Mouse (Mus musculus) adrenal gland, adult 2 months (tissue): ENCODE measurements at regions not wholly inside any gene's neighbourhood (a gene's known extent, or its start where the extent isn't known, plus 50 kb on each side); places are given as distances from the start of the nearest gene placed in this dataset.

Experiments
- DNase-seq: peaks from one replicate; pipeline ENCODE4 v3.0.0; 2021

DNA sequence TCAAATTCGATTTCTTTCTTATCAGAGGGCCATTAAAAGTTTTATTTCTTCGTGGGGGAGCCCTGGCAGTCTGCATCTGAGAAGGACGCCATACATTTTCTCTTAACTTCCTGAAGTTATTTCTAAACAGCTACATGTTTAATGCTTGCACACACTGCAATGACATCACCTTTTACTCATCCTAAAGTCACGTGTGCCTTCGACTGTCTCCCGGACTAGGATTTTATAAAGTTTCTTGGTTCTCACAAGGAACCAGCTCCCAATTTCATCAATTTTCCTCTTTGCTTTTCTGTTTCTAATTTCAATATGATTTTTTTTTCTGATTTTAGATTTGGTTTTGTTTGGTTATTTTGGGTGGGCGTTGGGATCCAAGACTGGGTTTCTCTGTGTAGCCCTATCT is 73.8 kb upstream of the Lrig3 start:
- DNase-seq = no peak

GRCm38 (mm10) chr10:125895744-125896482 is 70.1 kb upstream of the Lrig3 start:
- no peak for DNase-seq

DNA sequence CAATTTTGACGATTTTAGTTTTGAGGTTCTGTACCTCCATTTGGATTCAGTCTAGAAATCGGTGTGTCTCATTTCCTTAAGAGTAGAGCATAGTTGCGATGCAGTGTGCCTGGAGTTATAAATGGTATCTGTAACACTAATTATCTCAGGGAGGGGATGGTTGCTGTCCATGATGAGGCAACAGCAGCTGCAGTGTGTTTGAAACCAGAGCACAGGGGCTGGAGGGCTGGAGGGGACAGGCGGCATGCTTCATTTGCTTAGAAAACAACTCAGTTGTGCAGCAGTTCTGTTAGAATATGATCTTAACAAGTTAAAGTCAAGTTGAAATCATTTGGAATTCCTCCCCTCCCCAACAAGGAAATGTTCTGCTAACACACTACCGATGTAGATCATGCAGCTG is 69.3 kb upstream of the Lrig3 start:
- DNase-seq = no peak

DNA sequence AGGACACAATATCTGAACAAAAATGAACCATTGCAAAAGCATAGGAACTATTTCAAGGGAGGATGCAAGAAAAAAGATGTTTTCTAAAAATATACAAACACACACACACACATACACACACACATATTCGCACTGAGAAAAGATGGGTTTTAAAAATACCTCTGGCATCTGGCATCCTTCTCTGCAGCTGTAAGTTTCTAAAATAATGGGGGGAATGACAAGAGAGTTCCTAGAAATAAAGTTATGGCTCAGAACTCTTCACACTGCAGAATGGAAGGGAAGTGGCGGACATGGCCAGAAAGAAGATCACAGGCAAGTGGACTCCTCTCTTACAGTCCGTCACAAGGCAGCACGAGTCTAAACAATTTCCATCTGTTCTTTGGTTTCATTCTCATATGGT is 66.5 kb upstream of the Lrig3 start:
- DNase-seq = no peak

DNA sequence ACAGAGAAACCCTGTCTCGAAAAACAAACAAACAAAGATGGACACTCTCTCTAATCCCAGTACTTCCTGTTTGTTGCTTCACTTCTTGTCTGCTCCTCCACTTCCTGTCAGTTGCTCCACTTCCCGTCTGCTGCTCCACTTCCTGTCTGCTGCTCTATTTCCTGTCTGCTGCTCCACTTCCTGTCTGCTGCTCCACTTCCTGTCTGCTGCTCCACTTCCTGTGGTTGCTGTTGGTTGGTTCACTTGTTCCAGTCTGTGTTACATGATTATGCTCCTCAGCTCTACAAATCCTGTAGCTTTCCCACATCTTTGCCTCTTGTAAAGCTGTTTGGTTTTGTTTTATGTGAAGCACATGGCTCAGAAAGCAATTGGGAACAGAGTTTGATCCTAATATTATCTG is 65.4 kb upstream of the Lrig3 start:
- DNase-seq = no peak

- no peak for DNase-seq
These were observed 63.3 kb upstream of the Lrig3 start for GRCm38 (mm10) chr10:125902668-125903067.

DNA sequence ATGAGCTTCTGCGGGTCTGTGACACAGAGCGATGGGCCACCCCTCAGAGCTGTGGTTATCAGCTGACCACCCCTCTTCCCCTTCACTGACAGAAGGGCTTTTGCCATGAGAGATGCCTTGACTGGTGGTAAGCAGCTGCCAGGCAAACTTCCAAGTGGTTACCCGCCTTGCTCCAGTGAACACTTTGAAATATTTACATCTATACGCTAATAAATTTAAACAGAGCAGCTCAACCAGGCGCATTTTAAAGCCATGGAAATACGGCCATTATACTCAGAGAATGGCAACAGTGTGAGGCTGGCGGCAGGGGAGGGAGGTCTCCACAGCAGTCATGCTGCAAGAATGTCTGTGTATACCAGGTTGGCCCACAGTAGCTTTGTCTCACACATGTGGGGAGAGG is 53.8 kb upstream of the Lrig3 start:
- no peak for DNase-seq
